Mouse (Mus musculus) limb, embryonic 14.5 days (tissue): ENCODE measurements at regions not wholly inside any gene's neighbourhood (a gene's known extent, or its start where the extent isn't known, plus 50 kb on each side); places are given as distances from the start of the nearest gene placed in this dataset.

Experiments used
- ATAC-seq: fragments of 200-750 bp; cut with Nextera tagmentation; 2 replicates; pipeline ENCODE4 v1.8.0; 2017; ENCODE audit warnings: low read depth, moderate number of reproducible peaks, moderate TSS enrichment; ENCODE audit not compliant: low FRiP score
- DNase-seq: peaks from one replicate; pipeline ENCODE4 v3.0.0-alpha.2; 2015; ENCODE audit warnings: low spot score
- H3K27ac ChIP-seq: fragments of 300-500 bp; sonication (generic); replicated peaks from 2 replicates; pipeline ENCODE4 v1.5.1; 2014; ENCODE audit warnings: low read depth, mild to moderate bottlenecking, low read length, moderate library complexity, mixed read lengths
- H3K27me3 ChIP-seq: fragments of 300-500 bp; sonication (generic); 2 replicates; pipeline ENCODE4 v1.6.1; 2014; ENCODE audit warnings: low read length, mixed read lengths; ENCODE audit not compliant: control insufficient read depth, insufficient read depth
- H3K36me3 ChIP-seq: fragments of 300-500 bp; sonication (generic); 2 replicates; pipeline ENCODE4 v1.6.1; 2014; ENCODE audit warnings: mild to moderate bottlenecking, low read length, moderate library complexity, mixed read lengths; ENCODE audit not compliant: control insufficient read depth, insufficient read depth
- H3K4me1 ChIP-seq: fragments of 300-500 bp; sonication (generic); 2 replicates; pipeline ENCODE4 v1.6.1; 2014; ENCODE audit warnings: antibody characterized with exemption, low read length, mixed read lengths; ENCODE audit not compliant: control insufficient read depth, insufficient read depth
- H3K4me2 ChIP-seq: fragments of 300-500 bp; sonication (generic); replicated peaks from 2 replicates; pipeline ENCODE4 v1.6.1; 2014; ENCODE audit warnings: low read depth, mild to moderate bottlenecking, low read length, moderate library complexity; ENCODE audit not compliant: severe bottlenecking
- H3K4me3 ChIP-seq: fragments of 300-500 bp; sonication (generic); replicated peaks from 2 replicates; pipeline ENCODE4 v1.5.1; 2014; ENCODE audit warnings: low read length
- H3K9ac ChIP-seq: fragments of 300-500 bp; sonication (generic); 2 replicates; pipeline ENCODE4 v1.6.1; 2014; ENCODE audit warnings: mild to moderate bottlenecking, low read depth, low read length, moderate library complexity; ENCODE audit not compliant: severe bottlenecking
- H3K9me3 ChIP-seq: fragments of 300-500 bp; sonication (generic); 2 replicates; pipeline ENCODE4 v1.6.1; 2016; ENCODE audit warnings: low read length; ENCODE audit not compliant: control insufficient read depth
- POLR2A ChIP-seq: fragments of 200-500 bp; IDR thresholded peaks from 2 replicates; pipeline ENCODE4 v1.8.0; 2012; ENCODE audit warnings: inconsistent platforms, mild to moderate bottlenecking, moderate library complexity, borderline replicate concordance; ENCODE audit not compliant: insufficient read depth, insufficient read length; ENCODE audit errors: extremely low read depth
- WGBS: fragments of 180-500 bp; shearing (Covaris S2); extraction: QIAGEN DNeasy Blood & Tissue Kit; methylation state at CpG from one replicate; pipeline ENCODE4 v1.1.7; 2014; 5-methylcytosine and 5-hydroxymethylcytosine counted together

- no peak for TF ChIP-seq POLR2A
- WGBS: 48% methylated on average over 3 of the region's 3 CpGs
- no peak for DNase-seq
- Histone ChIP-seq H3K27me3 (no peaks in the 10 kb centered on the region), H3K4me3 (no peak overlapping the region), H3K27ac (no peak overlapping the region), H3K9ac (no peak overlapping the region), H3K4me1 (no peaks in the 10 kb centered on the region), H3K4me2 (no peak overlapping the region), H3K9me3 (no peaks in the 10 kb centered on the region), H3K36me3 (no peaks in the 10 kb centered on the region)
- ATAC-seq: no peak
Measured at GRCm38 (mm10) chr19:52600410-52600809, 336.3 kb downstream of the Ins1 start.

- H3K4me1 ChIP-seq: no peaks in the 10 kb centered on the region
- H3K9ac ChIP-seq: no peak overlapping the region
- DNase-seq (no peak), ATAC-seq (no peak)
- no peak for TF ChIP-seq POLR2A
- H3K9me3 ChIP-seq: no peaks in the 10 kb centered on the region
- 73% methylated on average over 4 of the region's 4 CpGs for WGBS
- no peaks in the 10 kb centered on the region for H3K36me3 ChIP-seq
- H3K4me2 ChIP-seq: no peak overlapping the region
- H3K27me3 ChIP-seq: no peaks in the 10 kb centered on the region
- no peak overlapping the region for H3K27ac ChIP-seq
- H3K4me3 ChIP-seq: no peak overlapping the region
Measured at GRCm38 (mm10) chr19:52565401-52565800, 301.3 kb downstream of the Ins1 start.

GRCm38 (mm10) chr19:52534758-52535157 lies 270.7 kb downstream of the Ins1 start:
- no peak overlapping the region for H3K27ac ChIP-seq
- DNase-seq (no peak), ATAC-seq (no peak)
- no peaks in the 10 kb centered on the region for H3K36me3 ChIP-seq
- H3K9me3 ChIP-seq: no peaks in the 10 kb centered on the region
- H3K4me2 ChIP-seq: no peak overlapping the region
- H3K9ac ChIP-seq: no peak overlapping the region
- no peak overlapping the region for H3K4me3 ChIP-seq
- 31% methylated on average over 4 of the region's 4 CpGs for WGBS
- H3K27me3 ChIP-seq: no peaks in the 10 kb centered on the region
- H3K4me1 ChIP-seq: no peaks in the 10 kb centered on the region
- TF ChIP-seq POLR2A: no peak

GRCm38 (mm10) chr19:52525509-52525908 lies 261.4 kb downstream of the Ins1 start:
- ATAC-seq (no peak), DNase-seq (no peak)
- Histone ChIP-seq H3K4me1 (no peaks in the 10 kb centered on the region), H3K9ac (no peak overlapping the region), H3K27ac (no peak overlapping the region), H3K36me3 (no peaks in the 10 kb centered on the region), H3K4me2 (no peak overlapping the region), H3K27me3 (no peaks in the 10 kb centered on the region), H3K9me3 (no peaks in the 10 kb centered on the region), H3K4me3 (no peak overlapping the region)
- 91% methylated on average over 5 of the region's 5 CpGs for WGBS
- TF ChIP-seq POLR2A: no peak

- Histone ChIP-seq H3K9me3 (no peaks in the 10 kb centered on the region), H3K9ac (no peak overlapping the region), H3K27me3 (no peaks in the 10 kb centered on the region), H3K27ac (no peak overlapping the region), H3K4me2 (no peak overlapping the region), H3K36me3 (no peaks in the 10 kb centered on the region), H3K4me3 (no peak overlapping the region), H3K4me1 (no peaks in the 10 kb centered on the region)
- 40% methylated on average over 4 of the region's 4 CpGs for WGBS
- no peak for ATAC-seq
- no peak for DNase-seq
- no peak for TF ChIP-seq POLR2A
Measured at GRCm38 (mm10) chr19:52503331-52503730, 239.2 kb downstream of the Ins1 start.
